Mouse (Mus musculus) forebrain, embryonic 14.5 days (tissue): ENCODE measurements around the gene Wdr41. TPM values are rescaled to one million over a fixed set of nuclear protein-coding genes. Genes with fewer than 3 reads are reported as not detected.

Experiments
- ATAC-seq: fragments of 200-750 bp; cut with Nextera tagmentation; 2 replicates; pipeline ENCODE4 v1.8.0; 2017; ENCODE audit warnings: mild to moderate bottlenecking, moderate library complexity
- DNase-seq: peaks from one replicate; pipeline ENCODE4 v3.0.0-alpha.2; 2015; ENCODE audit warnings: low spot score
- H3K27ac ChIP-seq: fragments of 300-500 bp; sonication (generic); 2 replicates; pipeline ENCODE4 v1.5.1; 2014; ENCODE audit warnings: low read depth, mild to moderate bottlenecking, control low read depth, low read length, moderate library complexity
- H3K27me3 ChIP-seq: fragments of 300-500 bp; sonication (generic); replicated peaks from 2 replicates; pipeline ENCODE4 v1.6.1; 2014; ENCODE audit warnings: low read length, control low read depth, mixed read lengths; ENCODE audit not compliant: control insufficient read depth, insufficient read depth
- H3K36me3 ChIP-seq: fragments of 300-500 bp; sonication (generic); 2 replicates; pipeline ENCODE4 v1.6.1; 2014; ENCODE audit warnings: low read length, control low read depth; ENCODE audit not compliant: control insufficient read depth, insufficient read depth
- H3K4me1 ChIP-seq: fragments of 300-500 bp; sonication (generic); 2 replicates; pipeline ENCODE4 v1.6.1; 2014; ENCODE audit warnings: antibody characterized with exemption, low read length, control low read depth; ENCODE audit not compliant: control insufficient read depth, insufficient read depth
- H3K4me2 ChIP-seq: fragments of 300-500 bp; sonication (generic); 2 replicates; pipeline ENCODE4 v1.6.1; 2014; ENCODE audit warnings: mild to moderate bottlenecking, control low read depth, low read length
- H3K4me3 ChIP-seq: fragments of 300-500 bp; sonication (generic); 2 replicates; pipeline ENCODE4 v1.5.1; 2014; ENCODE audit warnings: low read depth, low read length, control low read depth
- H3K9ac ChIP-seq: fragments of 300-500 bp; sonication (generic); 2 replicates; pipeline ENCODE4 v1.6.1; 2014; ENCODE audit warnings: mild to moderate bottlenecking, low read length, control low read depth, moderate library complexity
- H3K9me3 ChIP-seq: fragments of 300-500 bp; sonication (generic); replicated peaks from 2 replicates; pipeline ENCODE4 v1.6.1; 2016; ENCODE audit warnings: low read length, control low read depth, mixed read lengths; ENCODE audit not compliant: control insufficient read depth
- WGBS: fragments of 180-500 bp; shearing (Covaris S2); extraction: QIAGEN DNeasy Blood & Tissue Kit; methylation state at CpG from one replicate; pipeline ENCODE4 v1.1.7; 2014; 5-methylcytosine and 5-hydroxymethylcytosine counted together
- polyA plus RNA-seq: library from polyadenylated mRNA; unstranded; fragments of >200 nt; fragmentation: Nextera tagmentation; extraction: Ambion mirVana; gene quantifications from 2 replicates; pipeline ENCODE4 v1.2.1, GENCODE M21; 2014

Wdr41 gene
- polyA plus RNA-seq, 1 experiment from 2014 or later = 21.9 TPM

DNA sequence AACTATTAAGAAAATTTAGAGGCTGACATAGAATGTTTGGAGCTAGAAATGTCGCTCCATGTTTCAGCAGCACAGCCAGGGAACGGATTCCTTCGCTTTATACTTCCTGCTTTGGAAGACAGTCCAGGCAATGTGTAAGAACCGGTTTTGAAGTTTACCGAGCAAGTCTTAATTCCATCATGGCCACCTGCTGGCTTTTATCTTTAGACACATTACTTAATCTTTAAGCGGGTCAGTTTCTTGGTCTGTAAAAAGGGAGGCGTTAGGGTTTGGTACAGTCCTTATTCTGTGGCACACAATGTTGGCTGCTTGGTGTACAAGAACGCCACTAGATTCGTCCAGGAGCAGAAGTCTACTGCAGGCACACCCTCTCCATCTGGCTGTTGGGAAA lies 321 bp upstream of the Wdr41 start:
- 18% methylated on average over 9 of the region's 9 CpGs for WGBS
- DNase-seq (no peak), ATAC-seq (no peak)
- Histone ChIP-seq H3K9me3 (no peaks in the 10 kb centered on the region), H3K36me3 (no peaks in the 10 kb centered on the region), H3K27me3 (no peaks in the 10 kb centered on the region), H3K4me3 (peak overlapping the region; percentile 69), H3K9ac (peak overlapping the region; percentile 94), H3K27ac (peak overlapping the region; percentile 97; the same call in 1 of the 2 replicates), H3K4me1 (peaks cover 7% of the 10 kb centered on the region; the same call in 1 of the 2 replicates), H3K4me2 (peak overlapping the region; percentile 51)

DNA sequence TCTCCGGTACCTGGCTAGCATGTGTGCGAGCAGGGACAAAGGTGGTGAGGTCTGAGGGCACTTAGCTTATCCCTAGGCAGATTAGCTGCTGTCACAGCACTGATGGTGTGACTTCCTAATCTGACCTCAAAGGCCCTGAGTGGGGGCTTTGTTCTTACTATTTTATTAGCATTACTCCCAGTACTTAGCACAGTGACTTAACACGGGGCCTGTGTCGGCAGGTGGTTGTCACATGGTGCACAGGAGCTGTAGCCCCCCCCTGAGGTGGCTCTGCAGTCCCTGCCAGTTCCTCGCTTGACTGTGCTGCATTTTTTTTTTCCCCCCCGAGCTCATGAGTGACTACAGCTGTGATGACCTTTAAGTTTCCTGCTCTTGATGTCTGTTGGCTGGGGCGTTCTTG lies 2.9 kb downstream of the Wdr41 start:
- Histone ChIP-seq H3K9ac (no peak overlapping the region), H3K27ac (no peak overlapping the region), H3K9me3 (no peaks in the 10 kb centered on the region), H3K36me3 (peaks cover 9% of the 10 kb centered on the region; the same call in 1 of the 2 replicates), H3K4me3 (no peak overlapping the region), H3K4me2 (no peak overlapping the region), H3K27me3 (no peaks in the 10 kb centered on the region), H3K4me1 (peaks cover 7% of the 10 kb centered on the region; the same call in 1 of the 2 replicates)
- no peak for ATAC-seq
- WGBS = 33% methylated on average over 7 of the region's 7 CpGs
- no peak for DNase-seq

DNA sequence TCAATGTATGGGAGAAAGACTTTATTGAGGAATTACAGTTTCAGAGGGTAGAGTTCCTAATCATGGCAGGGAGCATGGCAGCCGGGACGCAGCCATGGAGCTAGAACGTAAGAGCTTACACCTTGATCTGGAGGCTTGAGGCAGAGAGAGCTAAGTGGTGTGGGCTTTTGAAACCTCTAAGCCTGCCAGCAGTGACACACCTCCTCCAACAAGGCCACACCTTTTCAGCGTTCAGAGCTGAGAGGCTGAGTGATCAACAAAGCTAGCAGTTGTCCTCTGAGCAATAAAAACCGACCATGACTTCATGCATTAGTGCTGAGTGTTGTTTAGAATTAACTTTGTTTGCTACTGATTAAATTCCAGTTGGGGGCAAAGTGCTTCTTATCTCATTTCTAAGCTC lies 14.4 kb downstream of the Wdr41 start:
- ATAC-seq = no peak
- no peaks in the 10 kb centered on the region for H3K27me3 ChIP-seq

DNA sequence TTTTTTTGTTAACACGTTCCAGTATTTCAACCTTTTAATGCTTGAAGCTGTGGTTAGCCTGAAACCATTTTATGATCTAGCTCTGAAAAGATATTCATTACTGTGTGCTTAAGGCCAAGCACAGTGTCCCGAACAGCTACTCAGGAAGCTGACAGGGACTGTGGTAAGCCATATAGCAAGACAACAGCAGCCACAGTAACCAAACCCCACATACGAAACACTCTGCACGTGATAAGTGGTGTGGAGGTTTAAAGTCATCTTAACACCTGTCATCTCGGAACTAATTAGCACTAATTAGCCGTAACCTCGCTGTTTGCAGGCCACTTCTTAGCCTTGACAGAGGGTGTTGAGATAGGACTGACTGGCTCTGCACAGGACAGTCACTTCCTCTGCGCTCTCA lies 31.1 kb downstream of the Wdr41 start:
- ATAC-seq = no peak
- WGBS = 79% methylated on average over 8 of the region's 8 CpGs

More for the DNA sequence above, 14.4 kb downstream of the Wdr41 start:
- no peaks in the 10 kb centered on the region for H3K4me1 ChIP-seq
- H3K9me3 ChIP-seq = no peaks in the 10 kb centered on the region
- no peak overlapping the region for H3K4me3 ChIP-seq
- DNase-seq = no peak
- no peaks in the 10 kb centered on the region for H3K36me3 ChIP-seq
- no peak overlapping the region for H3K27ac ChIP-seq
- 72% methylated on average over 5 of the region's 5 CpGs for WGBS
- no peak overlapping the region for H3K4me2 ChIP-seq
- no peak overlapping the region for H3K9ac ChIP-seq

DNA sequence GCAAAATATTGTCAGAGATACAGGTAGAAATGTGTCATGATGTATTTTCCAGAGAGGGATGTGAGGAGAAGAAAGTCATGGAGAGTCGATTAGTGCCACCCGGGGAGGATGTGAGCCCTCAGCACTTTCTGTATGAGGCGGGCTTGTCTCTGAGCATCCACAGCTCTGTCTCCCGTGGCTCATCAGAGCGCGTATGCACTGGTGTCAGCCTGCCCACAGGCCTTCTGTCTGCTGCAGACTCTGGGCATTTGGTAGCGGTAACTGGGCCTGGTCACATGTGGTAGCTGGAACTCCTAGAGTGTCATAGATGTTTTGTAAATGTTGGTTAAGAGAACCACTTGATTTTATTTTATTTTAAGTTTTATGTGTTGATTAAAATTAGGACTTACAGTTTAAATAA lies 33.1 kb downstream of the Wdr41 start:
- Histone ChIP-seq H3K4me2 (no peak overlapping the region), H3K27ac (no peak overlapping the region), H3K27me3 (no peaks in the 10 kb centered on the region), H3K36me3 (peaks cover 7% of the 10 kb centered on the region; the same call in 1 of the 2 replicates), H3K9me3 (no peaks in the 10 kb centered on the region), H3K9ac (no peak overlapping the region), H3K4me1 (no peaks in the 10 kb centered on the region), H3K4me3 (no peak overlapping the region)
- no peak for DNase-seq
- ATAC-seq = no peak
- WGBS = 92% methylated on average over 7 of the region's 7 CpGs

More for the DNA sequence above, 31.1 kb downstream of the Wdr41 start:
- Histone ChIP-seq H3K4me2 (no peak overlapping the region), H3K9me3 (no peaks in the 10 kb centered on the region), H3K4me3 (no peak overlapping the region), H3K27ac (no peak overlapping the region), H3K36me3 (peaks cover 7% of the 10 kb centered on the region; the same call in 1 of the 2 replicates), H3K27me3 (no peaks in the 10 kb centered on the region), H3K9ac (no peak overlapping the region), H3K4me1 (no peaks in the 10 kb centered on the region)
- no peak for DNase-seq

DNA sequence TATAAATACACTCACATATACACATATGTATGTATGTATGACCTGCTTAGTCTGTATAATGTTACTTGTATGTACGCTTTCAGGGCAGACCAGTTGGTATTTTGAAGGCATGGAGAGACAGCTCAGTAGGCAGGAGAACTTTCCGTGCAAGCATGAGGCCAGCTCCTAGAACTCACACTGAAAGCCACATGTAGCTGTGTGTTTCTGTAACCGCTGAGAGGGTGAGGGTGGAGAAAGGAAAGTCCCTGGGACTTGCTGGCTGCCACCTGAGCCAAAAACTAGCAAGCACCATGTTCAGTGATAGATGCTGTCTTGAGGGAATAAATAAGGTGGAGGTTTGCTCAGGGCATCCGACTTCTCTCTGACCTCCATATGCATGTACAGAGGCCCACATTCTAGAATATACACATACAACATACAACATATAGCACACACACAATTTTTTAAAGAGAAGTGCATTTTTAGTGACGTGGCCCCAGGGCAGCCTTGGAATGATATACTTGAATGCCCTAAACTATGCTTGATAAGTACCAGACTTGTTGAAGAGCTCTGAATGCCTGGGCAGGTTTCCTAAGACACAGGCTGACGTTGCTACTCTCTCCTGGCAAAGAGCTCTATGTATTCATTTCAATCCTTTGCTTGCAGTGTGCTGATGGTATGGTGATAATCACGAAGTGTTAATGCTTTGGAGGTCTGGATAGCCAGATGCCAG lies 35.6 kb downstream of the Wdr41 start:
- Histone ChIP-seq H3K27me3 (no peaks in the 10 kb centered on the region), H3K4me3 (no peak overlapping the region), H3K36me3 (peaks cover 7% of the 10 kb centered on the region; the same call in 1 of the 2 replicates), H3K9me3 (no peaks in the 10 kb centered on the region), H3K27ac (no peak overlapping the region), H3K4me1 (no peaks in the 10 kb centered on the region), H3K9ac (no peak overlapping the region), H3K4me2 (no peak overlapping the region)
- 85% methylated on average over 7 of the region's 7 CpGs for WGBS
- no peak for ATAC-seq
- DNase-seq = no peak

DNA sequence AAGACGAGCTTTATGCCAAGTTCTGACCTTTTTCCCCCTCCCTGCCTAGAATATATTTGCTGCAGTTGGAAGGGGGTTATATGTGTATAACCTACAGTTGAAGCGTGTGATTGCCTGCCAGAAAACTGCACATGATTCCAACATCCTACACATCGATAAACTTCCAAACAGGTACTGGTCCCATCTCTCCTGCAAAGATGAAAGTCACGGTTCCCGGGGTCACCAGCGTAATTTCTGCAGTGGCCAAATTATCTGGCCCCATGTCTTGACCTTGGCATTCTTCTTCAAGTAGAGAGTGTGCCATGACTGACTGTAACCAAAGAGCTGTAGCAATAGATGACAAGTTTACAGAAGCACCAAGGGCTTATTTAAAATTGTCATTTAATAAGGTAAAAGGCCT lies 41.1 kb downstream of the Wdr41 start:
- Histone ChIP-seq H3K4me1 (no peaks in the 10 kb centered on the region; the same call in 1 of the 2 replicates), H3K4me3 (no peak overlapping the region), H3K27me3 (no peaks in the 10 kb centered on the region), H3K36me3 (no peaks in the 10 kb centered on the region), H3K27ac (no peak overlapping the region), H3K4me2 (no peak overlapping the region), H3K9me3 (no peaks in the 10 kb centered on the region), H3K9ac (no peak overlapping the region)
- DNase-seq = no peak
- ATAC-seq = no peak
- 96% methylated on average over 6 of the region's 6 CpGs for WGBS

DNA sequence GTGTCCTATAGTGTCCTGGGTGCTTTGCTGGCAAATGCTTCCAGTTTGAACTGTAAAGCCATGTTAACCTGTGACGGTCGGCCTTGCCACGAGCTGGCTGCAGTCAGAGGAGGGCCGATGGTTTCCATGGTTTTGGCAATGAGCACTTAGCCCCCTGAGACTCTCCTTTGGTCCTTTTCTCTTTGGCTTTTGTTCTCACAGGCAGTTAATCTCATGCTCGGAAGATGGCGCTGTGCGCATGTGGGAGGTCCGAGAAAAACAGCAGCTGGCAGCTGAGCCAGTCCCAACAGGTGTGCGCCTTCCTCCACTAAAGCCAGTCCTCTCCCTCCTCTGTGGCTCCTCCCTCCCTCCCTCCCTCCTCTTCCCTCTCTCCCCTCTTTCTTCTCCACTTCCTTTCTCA lies 41.8 kb downstream of the Wdr41 start:
- no peaks in the 10 kb centered on the region for H3K9me3 ChIP-seq
- ATAC-seq (peak; percentile 82), DNase-seq (peak; percentile 91)
- H3K9ac ChIP-seq = peak overlapping the region; percentile 33; the same call in 1 of the 2 replicates
- H3K27me3 ChIP-seq = no peaks in the 10 kb centered on the region
- no peaks in the 10 kb centered on the region; the same call in 1 of the 2 replicates for H3K4me1 ChIP-seq
- H3K36me3 ChIP-seq = no peaks in the 10 kb centered on the region
- H3K27ac ChIP-seq = peak overlapping the region; percentile 35; the same call in 1 of the 2 replicates
- WGBS = under 1% methylated on average over 9 of the region's 9 CpGs
- no peak overlapping the region for H3K4me3 ChIP-seq
- H3K4me2 ChIP-seq = no peak overlapping the region

DNA sequence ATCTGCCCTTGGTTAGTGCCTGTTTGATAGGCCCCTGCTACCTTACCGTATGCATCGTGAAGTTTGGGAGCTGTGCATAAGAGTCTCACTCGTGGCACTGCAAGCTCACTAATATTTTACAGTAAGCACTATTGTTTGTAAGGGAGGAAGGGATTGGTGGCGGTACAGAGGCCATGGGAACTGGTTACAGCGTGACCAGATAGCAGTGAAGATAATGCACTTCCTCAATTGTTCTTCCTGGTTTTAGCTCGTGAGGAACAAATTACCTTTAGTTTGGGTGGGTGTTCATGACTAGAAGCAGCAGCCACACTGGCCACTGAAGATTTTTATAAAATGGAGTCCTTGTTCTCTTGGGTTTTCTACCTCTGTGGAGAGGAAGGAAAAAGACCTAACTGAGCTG lies 43.2 kb downstream of the Wdr41 start:
- no peak for ATAC-seq
- Histone ChIP-seq H3K4me2 (no peak overlapping the region), H3K4me3 (no peak overlapping the region), H3K9me3 (no peaks in the 10 kb centered on the region), H3K27me3 (no peaks in the 10 kb centered on the region), H3K4me1 (no peaks in the 10 kb centered on the region; the same call in 1 of the 2 replicates), H3K9ac (no peak overlapping the region), H3K27ac (no peak overlapping the region), H3K36me3 (no peaks in the 10 kb centered on the region)
- no peak for DNase-seq
- 86% methylated on average over 6 of the region's 6 CpGs for WGBS
